Mouse (Mus musculus): ENCODE results near the gene Slc10a4. TPM values are rescaled to one million over a fixed set of nuclear protein-coding genes. Genes with fewer than 3 reads are reported as not detected.

Gene Slc10a4
- 34.4 and 42.5 TPM in 2 replicates for polyA plus RNA-seq (2015; fragmentation: Nextera tagmentation; extraction: Ambion mirVana)

DNA sequence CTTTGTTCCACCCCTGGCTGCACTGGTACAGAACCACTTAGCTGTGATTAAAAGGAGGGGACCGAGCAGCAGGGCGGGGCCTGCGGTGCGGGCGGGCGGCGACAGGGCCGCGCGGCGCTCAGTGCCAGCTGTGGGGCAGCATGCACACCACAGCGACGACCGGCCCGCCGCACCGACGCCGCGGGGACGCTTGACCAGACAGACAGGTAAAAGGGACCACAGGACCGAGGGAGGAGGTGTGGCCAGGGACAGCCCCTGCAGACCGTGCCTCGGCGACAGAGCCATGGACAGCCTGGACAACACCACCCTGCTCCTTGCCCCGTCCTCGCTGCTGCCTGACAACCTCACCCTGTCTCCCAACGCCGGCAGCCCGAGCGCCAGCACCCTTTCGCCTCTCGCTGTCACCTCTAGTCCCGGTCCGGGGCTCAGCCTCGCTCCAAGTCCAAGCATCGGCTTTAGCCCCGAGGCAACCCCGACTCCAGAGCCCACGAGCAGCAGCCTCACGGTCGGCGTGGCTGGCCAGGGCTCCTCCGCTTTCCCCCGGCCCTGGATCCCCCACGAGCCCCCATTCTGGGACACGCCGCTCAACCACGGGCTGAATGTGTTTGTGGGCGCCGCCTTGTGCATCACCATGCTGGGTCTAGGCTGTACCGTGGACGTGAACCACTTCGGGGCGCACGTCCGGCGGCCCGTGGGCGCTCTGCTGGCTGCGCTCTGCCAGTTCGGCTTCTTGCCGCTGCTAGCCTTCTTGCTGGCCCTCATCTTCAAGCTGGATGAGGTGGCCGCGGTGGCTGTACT is at the start of gene Slc10a4:
Gene Slc10a4 (plus strand): TSS at position 100 of the 798 bp plus-strand sequence.
- peak; percentile 84 for ATAC-seq (ENCODE audit: low FRiP score)
- peaks cover 9% of the 10 kb centered on the region for H3K4me1 ChIP-seq
- H3K4me2 ChIP-seq: peak within 1 kb of the TSS; percentile 77
- peak within 1 kb of the TSS; percentile 47 for H3K4me3 ChIP-seq (replicated peaks)
- peaks cover 10% of the 10 kb centered on the region; the same call in 1 of the 2 replicates for H3K27me3 ChIP-seq (replicated peaks)
- no peak within 1 kb of the TSS for H3K27ac ChIP-seq (replicated peaks)
- H3K9ac ChIP-seq (replicated peaks): peak within 1 kb of the TSS; percentile 51
- no peaks in the 10 kb centered on the region for H3K9me3 ChIP-seq (replicated peaks)
- H3K36me3 ChIP-seq: no peaks in the 10 kb centered on the region
- WGBS: 5% methylated on average over 65 of the region's 65 CpGs

DNA sequence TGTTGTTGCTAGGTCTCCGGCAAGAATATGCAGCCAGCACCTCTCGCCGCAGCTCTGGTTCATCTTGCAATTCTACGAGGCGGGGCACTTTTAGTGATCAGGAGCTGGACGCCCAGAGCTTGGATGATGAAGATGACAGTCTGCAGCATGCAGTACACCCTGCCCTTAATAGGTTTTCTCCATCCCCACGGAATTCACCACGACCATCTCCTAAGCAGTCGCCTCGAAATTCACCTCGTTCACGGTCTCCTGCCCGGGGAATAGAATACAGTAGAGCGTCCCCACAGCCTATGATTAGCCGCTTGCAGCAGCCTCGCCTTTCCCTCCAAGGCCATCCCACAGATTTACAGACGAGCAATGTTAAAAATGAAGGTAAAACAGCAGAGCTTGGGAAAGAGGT is 49.4 kb upstream of the Slc10a4 start:
- Histone ChIP-seq H3K27me3 (replicated peaks) (no peaks in the 10 kb centered on the region), H3K4me2 (no peak overlapping the region), H3K36me3 (peaks cover 12% of the 10 kb centered on the region), H3K4me1 (no peaks in the 10 kb centered on the region), H3K9me3 (replicated peaks) (no peaks in the 10 kb centered on the region), H3K27ac (replicated peaks) (no peak overlapping the region), H3K9ac (replicated peaks) (no peak overlapping the region), H3K4me3 (replicated peaks) (no peak overlapping the region)
- no peak for ATAC-seq (ENCODE audit: low FRiP score)
- 80% methylated on average over 17 of the region's 17 CpGs for WGBS

DNA sequence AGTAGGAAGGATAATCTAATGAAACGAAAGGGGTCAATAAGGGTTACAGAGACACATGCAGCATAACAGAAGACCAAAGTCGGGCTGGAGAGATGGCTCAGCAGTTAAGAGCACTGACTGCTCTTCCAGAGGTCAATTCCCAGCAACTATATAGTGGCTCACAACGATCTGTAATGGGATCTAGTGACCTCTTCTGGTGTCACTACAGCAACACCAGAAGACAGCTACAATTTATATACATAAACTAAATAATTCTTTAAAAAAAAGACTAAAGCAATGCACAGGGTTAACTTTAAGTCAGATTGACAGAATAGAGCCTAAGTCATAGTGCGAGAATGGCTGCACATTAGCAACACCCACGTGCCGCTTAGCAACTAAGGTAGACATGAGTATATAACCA is 46.6 kb upstream of the Slc10a4 start:
- H3K4me1 ChIP-seq: no peaks in the 10 kb centered on the region
- no peak overlapping the region for H3K4me3 ChIP-seq (replicated peaks)
- H3K4me2 ChIP-seq: no peak overlapping the region
- no peaks in the 10 kb centered on the region for H3K9me3 ChIP-seq (replicated peaks)
- WGBS: 80% methylated on average over 6 of the region's 6 CpGs
- H3K27ac ChIP-seq (replicated peaks): no peak overlapping the region
- peaks cover 12% of the 10 kb centered on the region for H3K36me3 ChIP-seq
- no peaks in the 10 kb centered on the region for H3K27me3 ChIP-seq (replicated peaks)
- no peak overlapping the region for H3K9ac ChIP-seq (replicated peaks)
- ATAC-seq (ENCODE audit: low FRiP score): no peak

DNA sequence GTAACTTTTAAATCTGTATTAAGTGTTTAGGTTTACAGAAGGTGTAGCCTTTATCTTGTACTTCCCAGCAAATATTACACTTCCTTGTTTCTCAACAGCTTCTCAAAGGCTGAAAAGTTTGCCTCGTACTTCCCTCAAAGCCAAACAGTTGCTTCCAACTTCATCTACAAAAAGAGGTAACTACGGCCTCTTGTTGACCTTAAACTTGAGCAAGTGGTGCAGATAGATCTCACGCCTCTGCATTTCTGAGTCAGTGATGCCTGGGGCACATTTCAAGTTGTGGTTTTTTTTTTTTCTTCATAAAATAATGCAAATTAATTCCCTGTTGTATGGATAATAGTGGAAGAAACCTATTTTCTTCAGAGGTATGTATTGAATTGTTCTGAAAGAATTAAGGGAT is 41.0 kb upstream of the Slc10a4 start:
- ATAC-seq (ENCODE audit: low FRiP score): no peak
- no peaks in the 10 kb centered on the region for H3K27me3 ChIP-seq (replicated peaks)
- H3K27ac ChIP-seq (replicated peaks): no peak overlapping the region
- no peak overlapping the region for H3K4me2 ChIP-seq
- H3K36me3 ChIP-seq: peaks cover 12% of the 10 kb centered on the region; the same call in 1 of the 2 replicates
- no peaks in the 10 kb centered on the region for H3K9me3 ChIP-seq (replicated peaks)
- 94% methylated on average over 3 of the region's 3 CpGs for WGBS
- H3K4me3 ChIP-seq (replicated peaks): no peak overlapping the region
- H3K4me1 ChIP-seq: no peaks in the 10 kb centered on the region
- H3K9ac ChIP-seq (replicated peaks): no peak overlapping the region

DNA sequence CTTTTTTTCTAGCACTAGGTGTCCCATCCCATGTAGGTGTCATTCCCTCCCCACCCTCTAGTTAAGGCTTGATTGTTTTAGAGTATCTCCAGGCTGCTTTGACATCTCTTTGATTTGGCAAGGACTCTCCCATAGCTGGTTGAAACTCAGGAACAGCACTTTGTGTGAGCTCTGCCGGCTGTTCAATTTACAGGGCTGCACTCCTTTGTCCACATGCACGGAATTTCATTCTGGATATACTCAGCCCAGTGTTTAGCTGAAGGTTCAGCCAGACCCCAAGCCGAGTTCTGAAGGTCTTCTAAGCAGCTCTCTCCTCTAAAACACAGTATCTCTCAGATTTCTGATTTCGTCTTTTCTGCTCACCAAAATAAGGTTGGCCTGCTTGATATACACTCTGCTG is 34.2 kb upstream of the Slc10a4 start:
- no peak for ATAC-seq (ENCODE audit: low FRiP score)
- WGBS: 67% methylated on average over 4 of the region's 4 CpGs
- Histone ChIP-seq H3K27ac (replicated peaks) (0 out of 2 replicates have a peak overlapping the region, but pooled peaks have one; percentile 18), H3K9ac (replicated peaks) (no peak overlapping the region), H3K36me3 (peaks cover 42% of the 10 kb centered on the region), H3K4me3 (replicated peaks) (no peak overlapping the region), H3K4me2 (no peak overlapping the region), H3K4me1 (no peaks in the 10 kb centered on the region), H3K27me3 (replicated peaks) (no peaks in the 10 kb centered on the region), H3K9me3 (replicated peaks) (no peaks in the 10 kb centered on the region)

DNA sequence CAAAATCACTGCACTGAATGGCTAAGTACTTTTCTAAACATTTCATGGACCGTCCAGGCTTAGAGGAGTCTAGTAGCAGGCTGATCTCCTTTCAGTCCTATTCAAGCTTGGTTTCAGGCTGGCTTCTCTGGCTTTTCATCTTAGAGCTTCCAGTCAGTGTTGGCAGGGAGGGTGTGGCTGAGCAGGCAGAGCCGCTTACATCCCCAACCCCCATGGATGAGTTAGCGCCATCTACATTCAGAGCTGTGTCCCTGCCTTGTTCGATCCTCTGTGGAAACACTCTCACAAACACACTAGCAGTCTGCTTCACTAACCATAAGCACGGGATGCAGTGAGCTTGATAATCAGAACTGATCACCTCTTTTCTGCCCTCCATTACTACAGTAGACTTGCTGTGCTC is 33.7 kb upstream of the Slc10a4 start:
- Histone ChIP-seq H3K36me3 (peaks cover 42% of the 10 kb centered on the region), H3K4me1 (no peaks in the 10 kb centered on the region), H3K27ac (replicated peaks) (0 out of 2 replicates have a peak overlapping the region, but pooled peaks have one; percentile 18), H3K9ac (replicated peaks) (no peak overlapping the region), H3K9me3 (replicated peaks) (no peaks in the 10 kb centered on the region), H3K4me3 (replicated peaks) (no peak overlapping the region), H3K27me3 (replicated peaks) (no peaks in the 10 kb centered on the region), H3K4me2 (no peak overlapping the region)
- WGBS: 64% methylated on average over 5 of the region's 5 CpGs
- no peak for ATAC-seq (ENCODE audit: low FRiP score)

DNA sequence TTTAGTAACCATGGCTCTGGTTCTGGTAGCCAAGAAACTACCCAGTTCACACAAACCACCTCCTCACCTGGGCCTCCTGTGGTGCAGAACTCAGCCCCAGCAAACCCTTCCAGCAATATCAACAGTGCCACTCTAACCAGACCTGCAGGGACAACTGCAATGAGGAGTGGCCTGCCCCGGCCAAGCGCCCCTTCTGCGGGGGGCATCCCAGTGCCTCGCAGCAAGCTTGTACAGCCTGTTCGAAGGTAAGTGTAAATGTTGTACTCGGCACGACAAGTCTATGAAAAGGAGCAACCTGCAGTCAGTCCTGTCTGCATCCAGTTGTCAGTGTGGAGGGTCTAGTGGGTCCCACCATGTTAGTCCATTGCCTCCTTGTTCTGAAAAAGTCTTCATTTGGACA is 32.1 kb upstream of the Slc10a4 start, which contains the start of gene Gm10135:
Gene Gm10135 (minus strand): TSS at position 101 of the 400 bp plus-strand sequence.
- 96% methylated on average over 7 of the region's 7 CpGs for WGBS
- ATAC-seq (ENCODE audit: low FRiP score): no peak
- no peaks in the 10 kb centered on the region for H3K27me3 ChIP-seq (replicated peaks)
- no peaks in the 10 kb centered on the region for H3K9me3 ChIP-seq (replicated peaks)
- no peak within 1 kb of the TSS for H3K9ac ChIP-seq (replicated peaks)
- no peaks in the 10 kb centered on the region for H3K4me1 ChIP-seq
- no peak within 1 kb of the TSS for H3K4me2 ChIP-seq
- H3K36me3 ChIP-seq: peaks cover 36% of the 10 kb centered on the region
- H3K27ac ChIP-seq (replicated peaks): no peak within 1 kb of the TSS
- H3K4me3 ChIP-seq (replicated peaks): no peak within 1 kb of the TSS

DNA sequence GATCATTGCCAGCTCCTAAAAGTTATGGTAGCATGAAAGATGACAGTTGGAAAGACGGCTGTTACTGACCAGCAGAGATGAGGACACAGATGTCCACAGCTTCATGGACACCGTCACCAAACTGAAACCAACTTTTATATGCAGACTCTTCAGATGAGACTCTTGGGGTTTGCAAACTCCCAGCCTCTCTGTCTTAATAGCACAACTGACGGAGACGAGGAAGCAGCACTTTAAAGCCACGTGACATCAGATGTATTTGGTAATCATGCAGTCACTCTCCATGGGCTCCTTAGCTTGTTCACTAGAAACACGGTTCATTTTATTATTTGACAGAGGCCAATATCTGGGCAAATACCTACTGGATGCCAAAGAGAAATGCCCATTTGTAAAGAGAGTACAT is 30.7 kb upstream of the Slc10a4 start:
- Histone ChIP-seq H3K9me3 (replicated peaks) (no peaks in the 10 kb centered on the region), H3K4me2 (no peak overlapping the region), H3K4me3 (replicated peaks) (no peak overlapping the region), H3K27me3 (replicated peaks) (no peaks in the 10 kb centered on the region), H3K9ac (replicated peaks) (no peak overlapping the region), H3K27ac (replicated peaks) (no peak overlapping the region), H3K36me3 (peaks cover 38% of the 10 kb centered on the region), H3K4me1 (no peaks in the 10 kb centered on the region)
- ATAC-seq (ENCODE audit: low FRiP score): no peak
- WGBS: 69% methylated on average over 6 of the region's 6 CpGs

DNA sequence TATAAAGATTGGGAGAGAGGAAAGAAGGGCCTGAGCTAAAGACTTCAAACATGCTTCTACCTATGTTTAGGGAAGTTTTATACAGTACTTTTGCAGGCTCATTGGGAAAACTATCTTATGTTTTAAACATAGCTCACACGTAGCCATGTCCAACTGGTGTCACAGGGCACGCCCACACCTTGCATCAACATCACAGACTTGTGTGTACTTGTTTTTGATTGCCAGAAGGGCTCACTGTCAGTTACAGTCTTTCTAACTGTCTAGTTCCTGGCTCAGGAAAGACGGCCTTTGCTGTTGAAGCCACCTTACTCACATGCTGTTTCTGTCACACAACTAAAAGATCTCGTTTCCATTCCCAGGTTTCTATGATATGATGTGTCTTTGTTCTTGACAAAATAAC is 30.1 kb upstream of the Slc10a4 start:
- Histone ChIP-seq H3K27ac (replicated peaks) (no peak overlapping the region), H3K36me3 (peaks cover 36% of the 10 kb centered on the region)
- WGBS: 94% methylated on average over 4 of the region's 4 CpGs

DNA sequence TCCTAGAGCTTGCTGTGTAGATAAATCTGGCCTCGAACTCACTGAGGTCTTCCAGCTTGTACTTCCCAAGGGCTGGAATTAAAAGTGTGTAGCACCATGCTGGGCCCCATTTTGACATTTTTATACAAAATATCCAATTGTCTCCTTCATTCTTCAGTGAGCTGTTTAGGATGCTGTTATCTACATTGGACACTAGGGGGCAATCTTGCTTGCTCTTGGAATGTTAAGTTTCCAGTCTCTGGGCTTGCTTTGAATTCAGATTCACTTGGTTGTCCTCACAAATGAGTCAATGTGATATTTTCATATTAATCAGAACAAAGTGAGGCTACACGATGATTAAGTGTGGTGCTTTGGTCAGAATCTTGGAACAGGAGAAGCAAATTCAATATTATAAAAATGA is 22.6 kb upstream of the Slc10a4 start:
- no peak overlapping the region for H3K9ac ChIP-seq (replicated peaks)
- no peak overlapping the region for H3K4me3 ChIP-seq (replicated peaks)
- WGBS: 4% methylated on average over 2 of the region's 2 CpGs
- no peaks in the 10 kb centered on the region for H3K9me3 ChIP-seq (replicated peaks)
- no peaks in the 10 kb centered on the region for H3K4me1 ChIP-seq
- peak; percentile 20; the same call in 1 of the 2 replicates for ATAC-seq (ENCODE audit: low FRiP score)
- no peaks in the 10 kb centered on the region for H3K27me3 ChIP-seq (replicated peaks)
- no peak overlapping the region for H3K4me2 ChIP-seq
- H3K27ac ChIP-seq (replicated peaks): no peak overlapping the region
- peaks cover 4% of the 10 kb centered on the region; the same call in 1 of the 2 replicates for H3K36me3 ChIP-seq

More for the DNA sequence above, 30.1 kb upstream of the Slc10a4 start:
- Histone ChIP-seq H3K4me1 (no peaks in the 10 kb centered on the region), H3K9me3 (replicated peaks) (no peaks in the 10 kb centered on the region), H3K4me2 (no peak overlapping the region), H3K27me3 (replicated peaks) (no peaks in the 10 kb centered on the region), H3K9ac (replicated peaks) (no peak overlapping the region), H3K4me3 (replicated peaks) (no peak overlapping the region)
- no peak for ATAC-seq (ENCODE audit: low FRiP score)

DNA sequence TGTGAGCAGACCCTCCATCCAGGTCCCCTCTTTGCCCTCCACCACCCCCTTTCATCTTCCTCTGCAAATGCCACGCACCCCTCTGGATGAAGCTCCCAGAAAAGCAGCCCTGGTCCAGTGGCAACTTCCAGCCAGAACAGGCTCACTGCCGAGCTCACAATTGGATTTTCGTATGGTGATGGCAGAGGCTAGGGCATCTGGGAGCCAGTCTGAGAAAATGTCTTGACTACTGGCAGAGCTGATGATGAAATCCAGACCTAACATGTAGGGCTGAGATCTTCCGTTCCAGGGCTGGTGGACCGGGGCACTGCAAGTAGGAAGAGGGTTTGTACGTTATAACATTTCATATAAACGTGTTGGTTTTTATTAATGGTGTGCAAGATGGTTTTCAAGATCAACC is 18.9 kb upstream of the Slc10a4 start:
- Histone ChIP-seq H3K9me3 (replicated peaks) (no peaks in the 10 kb centered on the region), H3K9ac (replicated peaks) (no peak overlapping the region), H3K27me3 (replicated peaks) (no peaks in the 10 kb centered on the region), H3K4me1 (peaks cover 2% of the 10 kb centered on the region; the same call in 1 of the 2 replicates), H3K36me3 (no peaks in the 10 kb centered on the region), H3K4me2 (no peak overlapping the region), H3K27ac (replicated peaks) (no peak overlapping the region), H3K4me3 (replicated peaks) (no peak overlapping the region)
- WGBS: 88% methylated on average over 7 of the region's 7 CpGs
- ATAC-seq (ENCODE audit: low FRiP score): no peak

DNA sequence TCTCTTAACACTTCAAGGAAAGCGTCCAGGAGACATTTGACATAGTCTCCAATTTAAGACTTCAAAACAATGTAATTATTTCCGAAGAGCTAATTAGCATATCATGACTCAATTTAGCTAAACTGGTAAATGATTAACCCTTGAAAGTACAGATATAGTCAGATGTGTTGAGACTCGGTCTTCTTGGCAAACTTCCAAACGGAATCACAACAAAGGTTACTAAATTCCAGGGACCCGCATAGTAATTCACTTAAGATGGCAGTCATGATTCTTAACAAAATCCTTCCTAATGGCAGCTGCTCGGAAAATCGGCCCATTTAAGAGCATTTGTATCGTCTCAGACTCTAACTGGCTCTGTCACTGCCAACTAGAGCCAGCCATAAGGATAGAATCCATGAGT is 16.9 kb upstream of the Slc10a4 start:
- 56% methylated on average over 8 of the region's 8 CpGs for WGBS
- H3K9me3 ChIP-seq (replicated peaks): no peaks in the 10 kb centered on the region
- no peak for ATAC-seq (ENCODE audit: low FRiP score)
- no peaks in the 10 kb centered on the region for H3K36me3 ChIP-seq
- H3K27ac ChIP-seq (replicated peaks): no peak overlapping the region
- no peaks in the 10 kb centered on the region for H3K27me3 ChIP-seq (replicated peaks)
- H3K4me1 ChIP-seq: peaks cover 2% of the 10 kb centered on the region; the same call in 1 of the 2 replicates
- H3K4me2 ChIP-seq: no peak overlapping the region
- no peak overlapping the region for H3K4me3 ChIP-seq (replicated peaks)
- no peak overlapping the region for H3K9ac ChIP-seq (replicated peaks)

All from neural tube, embryonic 15.5 days (tissue).